27 mouse cellular contexts compared by ENCODE assay signal in the genomic region with DNA sequence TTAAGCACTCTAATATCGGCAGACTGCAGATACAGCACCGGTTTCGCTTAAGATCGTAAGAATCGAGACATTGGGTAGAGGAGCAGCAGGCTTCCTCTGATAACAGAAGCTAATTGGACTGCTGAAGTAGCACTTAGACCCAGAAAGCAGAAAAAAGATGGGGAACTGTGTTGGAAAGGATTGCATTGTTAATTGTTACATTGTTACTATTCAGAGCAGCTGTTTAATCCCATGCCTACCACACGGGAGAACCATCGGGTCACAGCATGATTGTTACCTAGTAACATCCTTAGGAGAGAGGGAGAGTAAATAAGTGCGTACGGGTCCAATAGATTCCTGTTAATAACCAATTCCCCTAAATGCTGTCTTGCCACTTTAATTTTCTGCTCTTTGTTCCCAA.
DNase-seq lines count a peak whose midpoint lies in the region; ATAC-seq and TF ChIP-seq lines count a peak whose summit lies in the region.
"Had no signal": no experiment of that assay in that cellular context is flagged by ENCODE, and none has a peak within 500 bp of the region (broad histone marks: within the 10 kb centered on the region; RNA-seq: fewer than 3 reads in every experiment).

No protein-coding gene starts in this region.

- no peak overlapping the region for H3K9ac ChIP-seq in forebrain, embryonic 12.5 days
- H3K9ac ChIP-seq in forebrain, embryonic 15.5 days (replicated peaks), result no peak overlapping the region
- H3K9ac ChIP-seq: embryonic facial prominence, embryonic 13.5 days; heart, embryonic 12.5 days; heart, embryonic 15.5 days; hindbrain, embryonic 13.5 days; intestine, embryonic 15.5 days had no signal

- TF ChIP-seq CTCF in brain, embryonic 14.5 days (IDR thresholded peaks at IDR 0.05; ENCODE audit: borderline replicate concordance, extremely low read depth, insufficient read depth, insufficient read length), result no peak
- TF ChIP-seq CTCF in embryonic fibroblast, embryonic 13.5 days (IDR thresholded peaks at IDR 0.05; ENCODE audit: borderline replicate concordance, insufficient read depth, low read length), result no peak

- no peaks in the 10 kb centered on the region for H3K27me3 ChIP-seq in forebrain, embryonic 12.5 days
- H3K27me3 ChIP-seq in forebrain, embryonic 15.5 days, result no peaks in the 10 kb centered on the region
- H3K27me3 ChIP-seq: embryonic facial prominence, embryonic 13.5 days; heart, embryonic 12.5 days; heart, embryonic 15.5 days; hindbrain, embryonic 13.5 days; intestine, embryonic 15.5 days had no signal

- H3K36me3 ChIP-seq in forebrain, embryonic 12.5 days (replicated peaks), result peaks cover 6% of the 10 kb centered on the region; the same call in 1 of the 2 replicates
- H3K36me3 ChIP-seq in forebrain, embryonic 15.5 days, result no peaks in the 10 kb centered on the region
- H3K36me3 ChIP-seq: heart, embryonic 15.5 days; hindbrain, embryonic 13.5 days; intestine, embryonic 15.5 days had no signal

- peak; percentile 58 for DNase-seq in retina, postnatal 1 day
- no peak for DNase-seq in retina, embryonic 14.5 days (ENCODE audit: low spot score)
- peak; percentile 52 for DNase-seq in brain, embryonic 14.5 days (ENCODE audit: low read depth)
- DNase-seq in right cerebral cortex, postnatal 36 days (ENCODE audit: low spot score in 2 of 2), result no peak
- DNase-seq: adrenal gland, adult 8-10 months; adrenal gland, postnatal 25 days; cerebellum, adult 11 months; cerebellum, adult 2 months; cerebellum, adult 9-11 months; cerebellum, postnatal 25 days; gastrocnemius, postnatal 25 days; heart, adult 18-20 months; heart, postnatal 10 days; heart, postnatal 36 days; kidney, adult 11 months had no signal

- H3K9me3 ChIP-seq in forebrain, embryonic 12.5 days, result no peaks in the 10 kb centered on the region
- H3K9me3 ChIP-seq in forebrain, embryonic 15.5 days, result no peaks in the 10 kb centered on the region
- H3K9me3 ChIP-seq: embryonic facial prominence, embryonic 13.5 days; heart, embryonic 12.5 days; heart, embryonic 15.5 days; hindbrain, embryonic 10.5 days; hindbrain, embryonic 13.5 days; intestine, embryonic 15.5 days had no signal

- TF ChIP-seq POLR2A in brain, embryonic 14.5 days (IDR thresholded peaks at IDR 0.05; ENCODE audit: borderline replicate concordance, extremely low read depth, insufficient read depth, insufficient read length, poor library complexity, severe bottlenecking), result no peak
- TF ChIP-seq POLR2A in embryonic fibroblast, embryonic 13.5 days (IDR thresholded peaks at IDR 0.05; ENCODE audit: low read depth, low read length), result no peak

- 0 out of 2 replicates have a peak overlapping the region, but pooled peaks have one; percentile 31 for H3K27ac ChIP-seq in forebrain, embryonic 12.5 days
- H3K27ac ChIP-seq in forebrain, embryonic 15.5 days (replicated peaks), result no peak overlapping the region
- peak overlapping the region; percentile 30; the same call in 1 of the 2 replicates for H3K27ac ChIP-seq in embryonic fibroblast, embryonic 13.5 days (ENCODE audit: insufficient read depth, low read length)
- H3K27ac ChIP-seq: embryonic facial prominence, embryonic 13.5 days; heart, embryonic 15.5 days; hindbrain, embryonic 10.5 days; hindbrain, embryonic 13.5 days; intestine, embryonic 15.5 days had no signal

- ATAC-seq in forebrain, embryonic 12.5 days (ENCODE audit: low FRiP score), result no peak
- no peak for ATAC-seq in forebrain, embryonic 15.5 days (replicated peaks)
- ATAC-seq: activated CD4-positive, CD25-positive, alpha-beta regulatory T cell, adult 4 months; CD4-positive, CD25-positive, alpha-beta regulatory T cell, adult 4 months; hindbrain, embryonic 16.5 days; intestine, embryonic 15.5 days had no signal

- peaks cover 35% of the 10 kb centered on the region for H3K4me1 ChIP-seq in forebrain, embryonic 12.5 days
- peaks cover 25% of the 10 kb centered on the region for H3K4me1 ChIP-seq in forebrain, embryonic 15.5 days
- H3K4me1 ChIP-seq in embryonic fibroblast, embryonic 13.5 days (ENCODE audit: control insufficient read depth, insufficient read depth, low read length), result peaks cover 32% of the 10 kb centered on the region

- H3K4me3 ChIP-seq in forebrain, embryonic 12.5 days (replicated peaks), result no peak overlapping the region
- H3K4me3 ChIP-seq in forebrain, embryonic 15.5 days, result no peak overlapping the region
- H3K4me3 ChIP-seq in embryonic fibroblast, embryonic 13.5 days (ENCODE audit: insufficient read depth, low read length), result no peak overlapping the region
- H3K4me3 ChIP-seq: embryonic facial prominence, embryonic 13.5 days; heart, embryonic 12.5 days; heart, embryonic 15.5 days; hindbrain, embryonic 10.5 days; hindbrain, embryonic 13.5 days; intestine, embryonic 15.5 days had no signal

- 24% methylated on average over 9 of the region's 9 CpGs for WGBS in forebrain, embryonic 12.5 days
- 21% methylated on average over 9 of the region's 9 CpGs for WGBS in forebrain, embryonic 15.5 days

- H3K4me2 ChIP-seq in forebrain, embryonic 12.5 days, result peak overlapping the region; percentile 17; the same call in 1 of the 2 replicates
- no peak overlapping the region for H3K4me2 ChIP-seq in forebrain, embryonic 15.5 days (replicated peaks)
- H3K4me2 ChIP-seq: embryonic facial prominence, embryonic 13.5 days; heart, embryonic 12.5 days; heart, embryonic 15.5 days; hindbrain, embryonic 13.5 days; intestine, embryonic 15.5 days had no signal

Comparison
In these comparisons a context has a peak if more than half of its experiments do, and no peak if none do; other contexts are left out.
1. DNase-seq: peak in retina, postnatal 1 day (single experiment) and brain, embryonic 14.5 days (single experiment); none in retina, embryonic 14.5 days (single experiment) and right cerebral cortex, postnatal 36 days (0 of 2).